Mouse (Mus musculus) ES-E14 (cell line): ENCODE measurements around the gene Wfdc2.

Experiments
- CHD2 ChIP-seq: IDR thresholded peaks from 2 replicates; pipeline ENCODE4 v1.6.1; 2014; ENCODE audit warnings: mild to moderate bottlenecking, low read depth, low read length, inconsistent platforms
- HCFC1 ChIP-seq: IDR thresholded peaks from 2 replicates; pipeline ENCODE4 v1.6.1; 2012; ENCODE audit warnings: low read length, inconsistent platforms, borderline replicate concordance; ENCODE audit not compliant: insufficient read depth
- MAFK ChIP-seq: IDR thresholded peaks from 2 replicates; pipeline ENCODE4 v1.6.1; 2014; ENCODE audit warnings: mild to moderate bottlenecking, low read depth, low read length, inconsistent platforms; ENCODE audit not compliant: insufficient read depth
- ZC3H11A ChIP-seq: IDR thresholded peaks from 2 replicates; pipeline ENCODE4 v1.6.1; 2012; ENCODE audit warnings: low read depth, mild to moderate bottlenecking, inconsistent platforms, low read length, borderline replicate concordance
- ZNF384 ChIP-seq: IDR thresholded peaks from 2 replicates; pipeline ENCODE4 v1.6.1; 2012; ENCODE audit warnings: low read depth, low read length, inconsistent platforms

- TF ChIP-seq ZNF384: no peak
- no peak for TF ChIP-seq ZC3H11A
- no peak for TF ChIP-seq CHD2
- TF ChIP-seq HCFC1: no peak
- no peak for TF ChIP-seq MAFK
Observed at GRCm38 (mm10) chr2:164549338-164549737, 12.9 kb upstream of the Wfdc2 start.
